Mouse (Mus musculus) left cerebral cortex, postnatal 36 days (tissue): ENCODE data around the gene Nap1l4. TPM values are rescaled to one million over a fixed set of nuclear protein-coding genes. Genes with fewer than 3 reads are reported as not detected.
A peak's percentile ranks its signal among the peaks of the same experiment; 100 is the strongest.

ENCODE experiments used
- DNase-seq, 2 experiments: peaks; one replicate each; pipeline ENCODE4 v3.0.0; 2021 to 2022; ENCODE audit warnings: low spot score in 2 of 2, mixed read lengths in 1 of 2
- intact Hi-C: fragments of 180-260 bp; cut with DNase I; formaldehyde crosslinking; loops from one replicate; pipeline ENCODE4 v1.15.1; 2025
- microRNA-seq: library from miRNA; unstranded; fragments of <30 nt; microRNA quantifications from one replicate; pipeline ENCODE4 v1.2.0, GENCODE M21; 2022
- total RNA-seq, 2 experiments: library from RNA; stranded (reverse); gene quantifications; 2 replicates each; pipeline ENCODE4 v1.2.3; 2021

Gene Nap1l4
- total RNA-seq, 2 experiments from 2014 or later: 110 to 117 TPM

GRCm38 (mm10) chr7:143489735-143490134, 59.2 kb downstream of the Nap1l4 start:
- intact Hi-C loops: loop anchor here (10.0 kb wide), 1 partner anchor 265 kb away; the partner anchor contains the start of gene Osbpl5
- no peak for DNase-seq

GRCm38 (mm10) chr7:143482541-143482940, 66.4 kb downstream of the Nap1l4 start:
- DNase-seq: no peak
- intact Hi-C loops: loop anchor here (10.0 kb wide), 1 partner anchor 272 kb away; the partner anchor contains the start of gene Osbpl5

- intact Hi-C loops: loop anchor here (10.0 kb wide), 1 partner anchor 273 kb away; the partner anchor contains the start of gene Osbpl5
- DNase-seq: no peak
These were observed 67.0 kb downstream of the Nap1l4 start for GRCm38 (mm10) chr7:143481806-143482387.

- intact Hi-C loops: loop anchor here (1.0 to 10.0 kb wide), 2 partner anchors 26 to 274 kb away; partner anchors contain the start of gene Osbpl5
- DNase-seq: no peak
These were observed 68.4 kb downstream of the Nap1l4 start for GRCm38 (mm10) chr7:143480498-143480897.

- no peak for DNase-seq
- intact Hi-C loops: no loop called here
These were observed 71.1 kb downstream of the Nap1l4 start for GRCm38 (mm10) chr7:143477800-143478199.

GRCm38 (mm10) chr7:143476702-143477335, 72.1 kb downstream of the Nap1l4 start:
- no peak for DNase-seq
- intact Hi-C loops: no loop called here

GRCm38 (mm10) chr7:143475876-143476275, 73.0 kb downstream of the Nap1l4 start:
- intact Hi-C loops: no loop called here
- no peak for DNase-seq

- intact Hi-C loops: no loop called here
- no peak for DNase-seq
These were observed 74.1 kb downstream of the Nap1l4 start for GRCm38 (mm10) chr7:143474811-143475210.

- no peak for DNase-seq
- intact Hi-C loops: no loop called here
These were observed 75.4 kb downstream of the Nap1l4 start, which contains the start of gene Slc22a18 for GRCm38 (mm10) chr7:143473347-143474101. Gene Slc22a18 (plus strand): TSS chr7:143473736.

GRCm38 (mm10) chr7:143469946-143470345, 79.0 kb downstream of the Nap1l4 start:
- DNase-seq: peak; percentile 61 to 70
- intact Hi-C loops: loop anchor here (5.0 to 10.0 kb wide), 3 partner anchors 165 to 465 kb away; partner anchors contain the start of gene Tspan32

- intact Hi-C loops: loop anchor here (5.0 to 10.0 kb wide), 3 partner anchors 163 to 463 kb away; partner anchors contain the start of gene Tspan32
- no peak for DNase-seq
These were observed 81.2 kb downstream of the Nap1l4 start for GRCm38 (mm10) chr7:143467714-143468113.

GRCm38 (mm10) chr7:143466099-143466677, 82.7 kb downstream of the Nap1l4 start:
- intact Hi-C loops: loop anchor here (1.0 to 10.0 kb wide), 4 partner anchors 161 to 461 kb away; partner anchors contain the start of gene Tspan32
- DNase-seq: peak; percentile 74 to 82

GRCm38 (mm10) chr7:143464811-143465560, 83.9 kb downstream of the Nap1l4 start:
- intact Hi-C loops: loop anchor here (5.0 to 10.0 kb wide), 4 partner anchors 98 to 460 kb away; partner anchors contain the start of gene Tspan32
- DNase-seq: peak in 1 of 2 experiments; percentile 45

- intact Hi-C loops: loop anchor here (5.0 to 10.0 kb wide), 3 partner anchors 97 to 459 kb away; partner anchors contain the start of gene Tspan32
- peak; percentile 74 to 76 for DNase-seq
These were observed 85.0 kb downstream of the Nap1l4 start for GRCm38 (mm10) chr7:143463865-143464415.

Small RNA genes lying within 50 kb of the gene (microRNA-seq; reads per million reads assigned to microRNA genes)
- 1.3 reads per million for gene Mir7064

Other genes starting within 250 kb of the Nap1l4 start
- 10 to 100 TPM; 11.9 to 14.2 TPM for gene Cdkn1c, start 88.1 kb downstream of the Nap1l4 start, total RNA-seq
- under 1 TPM; 0.34 to 0.89 TPM for gene Slc22a18, start 75.4 kb downstream of the Nap1l4 start, total RNA-seq
- gene Phlda2, start 46.0 kb downstream of the Nap1l4 start, total RNA-seq: not detected
- gene Cars, start 51.0 kb upstream of the Nap1l4 start, total RNA-seq: 10 to 100 TPM; 47.6 to 65.2 TPM
- gene Tnfrsf26, start 79.6 kb upstream of the Nap1l4 start, total RNA-seq: under 1 TPM in 1 of 2 experiments, not detected in 1; 0.11 TPM
- 1 to 10 TPM in 1 of 2 experiments, under 1 TPM in 1; 0.84 to 1.8 TPM for gene Tnfrsf22, start 100.6 kb upstream of the Nap1l4 start, total RNA-seq
- gene Tnfrsf23, start 136.8 kb upstream of the Nap1l4 start, total RNA-seq: 1 to 10 TPM in 1 of 2 experiments, under 1 TPM in 1; 0.86 to 1.6 TPM
- 10 to 100 TPM; 31.3 to 43.6 TPM for gene Osbpl5, start 207.9 kb upstream of the Nap1l4 start, total RNA-seq
- not detected for gene Mrgprg, start 217.9 kb upstream of the Nap1l4 start, total RNA-seq
- gene Mrgpre, start 235.4 kb upstream of the Nap1l4 start, total RNA-seq: 1 to 10 TPM; 6.7 to 7.1 TPM